Mouse (Mus musculus) MEL-GATA-1-ER (cell line): ENCODE results near the gene Smad5.

Experiments used
- DNase-seq: peaks from one replicate; pipeline ENCODE4 v3.0.0-alpha.2; 2012; ENCODE audit warnings: low read depth; ENCODE audit errors: extremely low read depth

Smad5 gene

DNA sequence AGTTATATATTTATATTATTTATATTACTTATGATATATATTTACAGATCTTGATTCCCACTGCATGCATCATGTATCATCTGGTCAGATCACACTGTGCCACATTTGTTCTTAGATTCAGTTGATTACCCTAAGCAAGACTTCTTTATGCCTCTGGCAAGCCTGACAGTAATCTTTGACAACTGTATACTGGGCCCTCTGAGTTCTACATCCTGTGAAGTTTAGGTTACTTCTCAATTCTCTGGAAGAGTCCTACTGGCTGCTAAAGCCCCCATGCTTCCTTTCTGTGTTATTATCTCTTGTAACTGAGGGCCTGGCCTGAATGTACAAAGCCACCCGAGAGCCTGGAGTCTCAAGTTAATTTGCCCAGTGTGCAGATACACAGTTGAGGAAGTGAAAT, 1.8 kb upstream of the Smad5 start:
- no peak for DNase-seq

DNA sequence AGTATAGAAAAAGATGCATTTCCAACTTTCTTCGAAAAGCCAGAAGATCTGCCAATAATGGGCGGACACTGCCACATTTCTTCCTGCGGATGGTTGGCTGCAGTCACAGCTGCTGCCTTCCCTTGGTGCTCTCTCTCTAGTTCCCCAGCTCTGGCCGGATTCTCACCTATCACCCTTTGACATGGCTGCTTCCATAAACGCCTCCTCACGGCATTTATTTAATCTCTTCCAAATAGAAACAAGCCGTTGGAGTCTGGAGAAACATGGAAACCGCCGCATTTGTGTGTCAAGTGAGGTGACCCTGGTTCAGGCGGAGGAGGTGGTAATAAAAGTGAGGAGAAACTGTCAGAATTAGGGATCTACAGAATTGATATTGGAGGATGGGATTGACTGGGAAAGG, 886 bp upstream of the Smad5 start:
- DNase-seq, result no peak

DNA sequence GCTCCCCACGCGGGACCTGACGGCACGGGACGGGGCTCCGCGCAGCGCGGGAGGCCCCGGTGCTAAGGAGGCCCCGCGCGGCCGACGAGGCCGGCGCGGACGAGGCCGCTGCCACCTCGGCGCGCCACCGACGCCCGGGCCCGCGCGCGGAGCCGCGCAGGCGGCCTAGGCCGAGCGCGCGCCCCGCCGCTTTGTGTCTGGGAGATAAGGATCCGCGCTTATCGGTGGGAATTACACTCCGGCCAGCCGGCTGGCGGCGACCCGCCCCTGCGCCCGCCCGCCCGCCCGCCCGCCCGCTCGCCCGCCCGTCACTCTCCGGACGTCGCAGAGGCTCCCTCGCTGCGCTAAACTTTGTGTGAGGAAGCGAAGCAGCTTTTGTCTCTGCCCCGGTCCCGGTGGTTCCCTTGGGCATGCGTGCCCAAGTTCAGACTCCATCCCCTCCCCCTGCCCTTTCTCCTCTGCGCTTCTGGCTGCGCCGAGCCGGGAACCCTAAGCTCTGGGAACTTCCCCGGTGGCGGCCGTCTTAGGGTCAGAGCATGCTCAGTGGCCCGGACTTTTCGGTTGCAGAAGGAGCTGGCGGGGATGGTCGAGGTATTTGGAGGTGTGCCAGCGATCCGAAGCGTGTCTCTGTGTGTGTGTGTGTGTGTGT, 536 bp downstream of the Smad5 start:
- DNase-seq, result peak; percentile 73

DNA sequence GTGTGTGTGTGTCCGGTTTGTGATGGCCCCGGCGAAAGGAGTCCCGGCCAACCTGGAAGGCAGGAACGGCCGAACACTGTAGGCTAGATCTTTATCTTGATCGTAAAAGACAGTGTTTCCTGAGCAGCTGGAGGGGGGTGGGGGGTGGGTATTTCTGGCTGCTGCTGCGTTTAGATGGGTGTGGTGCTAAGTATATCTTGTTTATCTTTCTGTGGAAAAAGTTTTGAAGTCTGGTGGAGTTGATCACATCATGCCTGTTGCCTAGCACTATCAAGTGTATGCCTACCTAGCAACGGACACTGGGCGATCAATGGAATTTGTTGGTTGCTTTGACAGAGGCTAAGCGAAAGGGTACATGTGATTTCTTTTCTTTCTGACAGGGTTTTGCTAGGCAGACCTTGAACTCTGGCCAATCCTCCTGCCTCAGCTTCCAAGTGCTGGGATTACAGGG, 1.1 kb downstream of the Smad5 start:
- no peak for DNase-seq

DNA sequence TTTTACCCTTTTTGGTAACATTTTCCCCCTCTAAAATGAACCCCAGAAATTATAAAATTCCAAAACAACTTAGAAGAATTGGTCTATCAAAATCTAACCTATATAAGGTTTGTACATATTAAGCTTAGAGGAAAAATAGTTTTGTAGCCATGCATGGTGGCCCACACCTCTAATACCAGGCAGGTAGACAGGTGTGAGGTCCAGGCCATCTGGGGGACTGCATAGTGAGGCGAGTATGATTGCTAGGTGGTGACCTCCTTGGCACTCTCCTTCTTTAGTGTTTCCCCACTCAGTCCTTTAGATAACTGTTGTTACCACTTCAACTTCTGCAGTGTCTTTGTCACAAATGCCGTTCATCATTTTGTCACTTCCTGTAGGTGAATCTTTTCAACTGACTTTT, 1.8 kb downstream of the Smad5 start:
- no peak for DNase-seq

DNA sequence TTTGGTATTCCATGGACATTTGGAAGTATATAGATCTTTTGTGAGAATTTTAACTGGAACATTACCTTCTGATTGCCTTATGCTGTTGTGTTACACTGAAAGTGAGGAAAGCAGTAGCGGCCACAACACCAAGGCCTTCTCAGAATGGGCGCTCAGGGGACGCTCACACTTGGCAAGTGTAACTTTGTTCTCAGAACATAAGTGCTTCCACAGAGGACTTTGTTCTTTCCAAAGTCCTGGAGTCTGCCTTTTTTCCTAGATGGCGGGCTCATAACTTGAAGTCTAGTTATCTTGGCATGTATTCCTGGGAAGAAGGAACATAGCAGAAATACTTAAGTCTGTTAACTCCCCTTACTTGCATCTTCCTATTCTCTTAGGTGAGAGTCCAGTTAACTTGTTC, 4.3 kb downstream of the Smad5 start:
- DNase-seq, result no peak

DNA sequence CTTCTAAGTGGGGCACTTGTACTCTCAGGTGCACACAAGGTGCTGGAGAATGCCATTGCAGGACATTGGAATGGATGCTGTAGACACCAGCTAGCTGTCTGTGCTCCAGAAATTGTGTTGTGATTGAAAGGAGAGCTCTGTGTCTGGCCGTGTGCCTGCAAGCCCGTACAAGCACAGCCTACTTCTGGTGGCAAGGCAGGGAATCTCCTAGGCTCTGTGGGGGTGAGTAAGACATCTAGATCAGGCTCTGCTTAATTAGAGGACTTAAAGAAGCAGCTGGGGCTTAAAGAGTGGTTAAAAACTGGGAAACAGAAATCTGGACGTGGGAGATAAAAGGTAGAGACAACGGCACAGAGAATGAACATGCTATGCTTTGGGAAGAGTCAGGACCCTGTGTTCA, 4.8 kb downstream of the Smad5 start:
- no peak for DNase-seq

DNA sequence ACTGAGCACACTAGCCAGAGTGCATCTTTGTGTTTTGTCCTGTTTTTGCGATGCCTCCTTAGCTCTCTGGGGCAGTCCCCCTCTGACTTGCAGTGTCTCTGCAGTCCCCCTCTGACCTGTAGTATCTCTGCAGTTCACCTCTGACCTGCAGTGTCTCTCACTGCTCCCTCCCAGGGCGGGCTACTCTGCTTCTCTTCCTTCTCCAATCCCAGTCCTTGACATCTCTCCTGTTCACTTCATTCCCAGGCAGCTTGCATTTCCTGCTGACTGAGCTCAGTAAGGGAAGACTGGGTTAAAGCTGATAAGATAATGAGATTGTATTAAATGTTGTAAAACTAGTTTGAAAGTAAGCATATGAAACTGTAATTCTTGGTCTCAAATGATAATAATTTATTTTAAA, 7.8 kb downstream of the Smad5 start:
- no peak for DNase-seq

DNA sequence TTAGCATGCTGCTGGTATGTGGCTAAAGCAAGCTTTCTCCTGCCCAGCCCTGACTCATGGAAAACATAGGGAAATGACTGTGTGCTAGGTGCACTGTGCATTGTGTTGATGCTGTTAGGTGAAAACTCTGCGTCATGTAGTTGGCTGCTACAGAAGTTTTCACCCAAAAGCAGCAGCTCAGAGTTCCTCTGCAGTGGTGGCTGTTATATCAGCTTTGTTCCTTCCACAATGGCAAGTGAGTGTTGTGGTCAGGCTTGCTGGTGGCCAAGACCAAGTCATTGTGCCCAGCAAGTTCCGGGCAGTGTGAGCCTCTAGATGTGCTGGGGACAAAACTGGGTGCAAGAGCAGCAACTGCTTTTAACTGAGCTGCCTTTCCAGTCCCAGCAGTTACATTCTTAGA, 9.4 kb downstream of the Smad5 start:
- DNase-seq, result no peak

DNA sequence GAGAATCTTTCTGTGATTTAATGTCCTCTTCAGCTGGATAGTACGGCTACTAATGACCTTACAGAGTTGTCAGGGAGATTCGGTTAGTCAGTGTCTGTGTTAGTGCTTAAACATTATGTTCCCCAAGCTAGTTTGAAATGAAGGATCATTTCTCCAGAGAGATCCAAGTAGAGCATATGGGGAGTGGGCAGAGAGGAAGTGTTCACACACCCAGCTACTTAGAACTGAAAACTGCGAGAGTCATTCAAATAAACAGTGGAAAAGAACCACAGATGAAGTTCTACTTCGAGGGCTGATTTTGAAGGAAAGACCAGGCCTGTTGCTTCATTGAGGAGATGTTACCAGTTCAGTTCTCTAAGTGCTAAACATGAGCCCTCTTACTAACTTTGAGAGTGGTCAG, 23.7 kb downstream of the Smad5 start:
- no peak for DNase-seq

DNA sequence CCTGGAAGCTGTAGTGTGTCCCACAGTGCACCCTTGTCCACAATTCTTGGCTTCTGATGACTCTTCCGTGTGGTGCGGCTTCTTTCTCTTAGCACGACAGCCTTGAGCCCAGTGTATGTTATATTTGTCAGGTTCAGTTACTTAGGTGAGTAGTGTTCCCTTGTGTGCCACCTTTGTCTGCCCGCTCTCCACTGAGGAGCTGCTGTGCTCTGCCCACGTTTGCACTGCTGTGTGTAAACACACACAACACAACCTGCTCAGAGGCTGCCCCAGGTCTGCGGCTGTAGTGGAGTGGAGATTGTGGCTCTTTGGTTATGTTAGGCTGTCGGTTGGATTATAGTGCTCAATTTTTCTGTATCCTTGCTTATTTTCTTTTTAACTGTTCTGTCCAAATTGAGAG, 26.2 kb downstream of the Smad5 start:
- no peak for DNase-seq

DNA sequence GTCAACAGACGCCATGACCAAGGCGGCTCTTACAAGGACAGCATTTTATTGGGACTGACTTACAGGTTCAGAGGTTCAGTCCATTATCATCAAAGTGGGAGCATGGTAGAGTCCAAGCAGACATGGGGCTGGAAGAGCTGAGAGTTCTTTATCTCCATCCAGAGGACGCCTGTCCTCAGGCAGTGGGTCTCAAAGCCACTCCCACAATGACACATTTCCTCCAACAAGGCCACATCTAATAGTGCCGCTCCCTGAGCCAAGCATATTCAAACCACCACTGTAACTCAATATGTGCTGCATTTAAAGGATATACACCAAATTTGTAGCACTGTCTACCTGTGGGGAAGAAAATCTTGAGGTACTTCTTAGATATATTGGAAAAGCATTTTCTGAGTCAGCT, 31.8 kb downstream of the Smad5 start:
- DNase-seq, result no peak

DNA sequence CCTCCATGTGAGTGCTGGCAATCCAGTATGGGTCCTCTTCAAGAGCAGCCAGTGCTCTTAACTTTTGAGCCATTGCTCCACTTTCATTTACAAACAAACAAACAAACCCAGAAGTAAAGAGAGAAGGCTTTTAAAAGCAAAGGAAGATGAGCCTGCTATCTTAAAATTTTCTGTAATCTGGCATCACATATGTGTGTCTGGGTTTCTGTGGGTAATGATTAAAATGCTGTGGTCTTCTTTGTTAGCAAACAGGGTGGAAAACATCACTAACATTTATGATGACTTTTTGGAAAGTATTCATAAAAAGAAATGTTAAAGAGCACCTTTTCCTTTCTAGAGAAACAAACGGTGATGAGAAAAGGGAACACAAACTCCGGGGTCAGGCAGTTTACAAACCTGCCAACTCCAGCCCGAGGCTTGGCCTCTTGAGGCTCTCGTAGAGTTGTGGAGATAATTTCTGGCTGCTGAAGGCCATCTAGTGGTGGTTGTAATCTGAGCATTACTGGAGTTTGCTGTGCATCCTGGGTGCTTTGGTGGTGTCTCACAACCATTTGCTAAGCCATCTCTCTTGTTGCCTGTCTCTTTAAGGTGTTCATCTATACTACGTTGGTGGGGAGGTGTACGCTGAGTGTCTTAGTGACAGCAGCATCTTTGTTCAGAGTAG, 32.5 kb downstream of the Smad5 start:
- DNase-seq, result no peak

DNA sequence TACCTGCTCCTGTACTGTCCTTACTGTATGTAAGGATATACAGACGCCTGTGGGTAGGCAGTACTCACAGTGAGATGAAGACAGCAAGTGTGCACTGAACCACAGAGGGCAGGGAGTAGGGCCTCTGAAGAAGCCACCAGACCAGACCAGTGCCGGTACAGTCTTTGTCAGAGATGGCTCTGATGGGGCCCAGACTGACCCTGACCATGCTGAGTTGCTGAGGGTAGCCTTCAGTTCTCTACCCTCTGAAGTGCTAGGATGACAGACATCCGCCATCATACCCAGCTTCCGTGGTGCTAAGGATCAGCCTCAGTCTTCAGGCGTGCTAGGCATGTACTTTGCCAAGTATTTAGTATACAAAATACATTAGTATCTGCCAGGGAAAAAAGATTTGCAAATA, 36.7 kb downstream of the Smad5 start:
- DNase-seq, result no peak

DNA sequence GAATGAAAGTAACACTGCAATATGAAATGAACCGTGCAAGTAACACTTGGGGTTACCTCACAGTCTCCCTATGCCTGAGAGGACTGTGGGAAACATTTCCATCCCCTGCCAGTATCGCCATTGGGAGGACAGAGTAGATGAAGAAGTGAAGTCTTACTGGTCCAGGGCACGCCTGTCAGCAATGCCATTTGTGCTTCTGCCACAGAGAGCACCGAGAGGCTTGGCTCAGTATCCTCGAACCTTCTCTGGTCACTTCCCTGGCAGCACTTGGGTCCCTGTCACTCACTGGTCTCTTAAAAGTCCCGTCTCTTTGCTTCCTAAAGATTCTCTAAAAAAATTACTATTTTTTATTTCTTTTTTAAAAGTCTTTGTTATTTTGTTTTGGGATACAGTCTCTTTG, 37.7 kb downstream of the Smad5 start:
- DNase-seq, result no peak

DNA sequence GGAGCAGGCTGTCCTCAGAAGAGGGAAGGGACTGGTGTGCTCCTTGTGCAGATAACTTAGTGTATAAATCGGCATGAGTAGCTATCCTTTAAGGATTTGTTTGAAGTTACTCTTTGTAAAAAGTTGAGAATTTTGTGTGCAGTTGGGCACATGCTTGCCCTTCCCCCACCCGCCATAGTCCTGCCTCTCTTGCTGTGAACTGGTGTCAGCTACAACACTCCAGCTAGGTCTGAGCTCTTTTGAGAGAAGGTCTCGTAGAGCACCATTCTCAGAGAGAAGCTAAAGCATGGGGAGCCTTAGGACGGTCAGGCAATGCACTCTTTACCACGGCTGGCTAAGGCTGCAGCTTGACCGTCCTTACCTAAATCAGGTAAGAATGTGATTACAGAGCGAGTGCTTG, 38.9 kb downstream of the Smad5 start:
- DNase-seq, result no peak

DNA sequence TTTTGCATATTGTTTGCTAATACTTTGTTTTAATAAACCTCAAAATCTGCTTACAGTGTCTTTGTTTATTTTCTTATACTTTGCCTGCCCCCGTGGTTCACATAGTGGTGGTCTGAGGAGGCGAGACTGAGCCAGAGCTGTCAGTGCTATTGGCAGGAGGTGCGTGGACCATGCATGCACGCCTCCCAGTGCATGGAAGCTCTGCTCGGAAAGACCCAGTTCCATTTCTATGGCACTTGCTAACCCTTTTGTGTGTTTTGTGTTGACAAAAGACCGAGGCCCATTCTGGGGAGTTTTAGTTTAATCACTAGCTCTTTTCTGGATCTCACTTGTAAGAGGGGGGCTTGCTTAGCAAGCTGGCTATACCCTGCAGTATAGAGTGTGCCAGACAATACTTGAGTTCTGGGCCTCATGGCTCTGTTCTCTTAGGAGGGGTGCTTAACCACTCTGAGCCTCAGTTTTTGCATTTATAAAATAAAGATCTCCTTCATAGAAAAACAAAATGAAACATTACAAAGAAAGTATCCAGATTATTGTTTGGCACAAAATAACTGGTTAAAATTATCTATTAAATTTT, 39.6 kb downstream of the Smad5 start:
- DNase-seq, result no peak

DNA sequence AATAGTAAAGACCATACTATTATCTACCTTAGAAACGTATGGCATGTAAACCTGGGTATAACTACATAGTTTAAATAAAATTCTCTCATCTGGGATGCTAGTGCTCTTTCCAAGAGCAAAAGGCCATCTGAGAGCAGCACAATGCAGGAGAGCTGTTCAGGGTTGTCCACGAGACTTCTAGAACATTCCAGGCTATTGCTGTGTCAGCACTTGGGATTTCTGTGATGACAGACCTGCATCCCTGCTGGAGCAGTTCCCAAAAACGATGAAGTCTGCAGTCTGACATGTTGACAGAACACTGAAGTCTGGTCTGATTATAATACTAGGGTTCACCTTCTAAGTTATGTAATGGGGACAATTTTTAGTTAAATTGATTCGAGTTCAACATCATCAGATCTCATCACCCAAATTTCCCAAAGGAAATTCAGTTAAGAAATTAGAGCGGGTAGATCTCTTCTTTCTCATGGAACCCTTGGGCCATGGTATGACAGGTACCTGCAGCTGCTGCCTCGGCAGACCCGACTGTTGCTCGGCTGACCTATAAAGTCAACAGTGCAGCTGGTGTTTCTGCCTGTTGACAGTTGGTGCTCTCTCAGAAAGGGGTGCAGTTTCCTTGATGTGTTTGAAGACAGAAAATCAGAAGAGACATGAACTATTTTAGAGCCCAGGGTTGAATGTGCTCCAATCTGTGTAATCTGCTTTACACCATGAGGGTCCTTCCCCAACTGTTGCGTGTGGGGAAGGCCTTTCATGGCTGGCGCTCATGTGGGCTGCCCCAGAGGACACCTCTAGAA, 44.1 kb downstream of the Smad5 start:
- DNase-seq, result no peak

DNA sequence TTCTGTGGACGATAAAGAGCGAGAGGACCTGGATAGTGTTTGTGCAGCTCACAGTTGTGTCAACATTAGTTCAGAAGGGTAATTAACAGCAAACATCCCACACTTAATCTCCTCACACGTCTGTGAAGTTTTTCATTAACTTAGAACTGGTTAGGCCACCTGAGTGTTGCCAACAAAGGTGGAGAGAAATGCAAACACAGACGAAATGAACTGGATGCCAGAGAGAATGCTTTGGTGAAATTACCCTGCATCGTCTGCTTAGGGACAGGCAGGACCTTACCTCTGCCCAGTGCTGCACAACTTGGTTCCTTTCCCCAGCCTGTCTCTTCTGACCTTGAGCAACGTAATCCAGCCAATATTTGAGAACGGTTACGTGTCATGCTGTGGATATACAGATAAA, 44.7 kb downstream of the Smad5 start:
- DNase-seq, result no peak

DNA sequence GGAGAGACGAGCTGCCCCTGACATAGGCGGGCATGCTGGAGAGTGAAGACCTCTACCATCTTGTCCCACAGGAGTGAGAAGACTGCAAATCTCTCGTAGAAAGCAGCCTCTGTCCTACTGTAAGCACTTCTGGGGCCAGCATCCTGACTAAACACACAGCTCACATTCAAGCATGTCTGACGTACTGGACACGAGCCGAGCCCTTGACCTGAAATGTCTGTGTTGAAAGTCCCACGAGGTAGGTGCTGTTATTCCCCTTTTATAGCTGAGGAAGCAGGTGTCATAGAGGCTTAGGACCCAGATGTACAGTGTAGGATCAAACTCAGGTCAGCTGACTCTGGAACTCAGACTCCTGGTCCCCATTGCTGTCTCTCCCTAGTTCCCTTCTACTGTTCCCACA, 46.6 kb downstream of the Smad5 start:
- DNase-seq, result no peak

DNA sequence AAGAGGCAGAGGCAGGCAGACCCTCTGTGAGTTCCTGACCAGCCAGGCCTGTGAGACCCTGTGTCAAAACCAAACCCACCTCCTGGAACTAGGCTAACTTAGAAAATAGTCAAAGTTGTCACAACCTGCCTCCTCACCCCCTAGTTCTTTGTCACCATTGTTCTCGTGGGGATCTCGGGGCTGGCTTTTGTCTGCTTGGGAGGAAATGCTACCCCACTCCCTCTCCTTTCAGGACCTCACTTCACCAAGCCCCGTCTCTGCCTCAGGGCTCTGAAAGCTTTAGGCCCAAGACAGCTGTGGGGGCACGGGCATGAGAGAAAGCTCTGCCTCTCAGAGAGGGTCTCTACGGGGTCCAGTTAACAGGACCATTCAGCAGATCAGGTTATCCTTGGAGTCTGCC, 49.0 kb downstream of the Smad5 start:
- no peak for DNase-seq

DNA sequence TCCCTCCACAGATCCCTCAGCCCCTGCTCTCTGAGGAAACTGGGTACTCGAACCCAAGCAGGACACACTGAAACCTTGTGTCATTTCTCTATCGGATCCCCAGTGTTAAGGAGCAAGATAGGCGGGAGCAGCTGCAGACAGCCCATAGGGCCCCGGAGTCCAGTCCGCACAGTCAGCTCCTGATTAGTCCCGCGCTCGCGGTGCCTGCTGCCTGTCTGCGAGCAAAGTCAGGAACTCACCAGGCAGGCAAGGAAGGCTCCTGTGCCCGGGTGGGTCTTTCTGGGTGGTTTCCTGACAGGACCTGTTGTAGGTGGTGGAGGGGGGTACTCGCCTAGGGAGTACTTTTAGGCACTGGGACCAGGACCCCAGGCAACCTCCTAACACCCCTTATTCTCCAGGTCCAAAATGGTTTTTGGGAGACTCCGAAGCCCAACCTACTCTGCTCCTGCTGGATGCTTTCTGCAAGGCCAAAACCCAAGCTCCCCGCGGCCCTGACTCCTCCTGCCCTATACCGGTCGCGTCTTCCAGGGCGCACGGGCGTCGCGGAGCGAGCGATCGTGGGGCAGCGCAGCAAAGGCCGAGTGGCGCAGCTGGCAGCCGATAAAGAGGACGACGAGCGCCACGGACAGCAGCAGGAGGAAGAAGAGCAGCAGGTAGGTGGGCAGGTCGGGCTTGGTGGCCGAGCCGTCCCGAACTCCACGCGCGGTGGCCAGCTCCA, 49.8 kb downstream of the Smad5 start:
- DNase-seq, result no peak
